Mouse (Mus musculus): ENCODE data around the gene Slc4a1. TPM values are rescaled to one million over a fixed set of nuclear protein-coding genes. Genes with fewer than 3 reads are reported as not detected.
A peak's percentile ranks its signal among the peaks of the same experiment; 100 is the strongest.

Gene Slc4a1
- total RNA-seq, 2 experiments from 2014 or later = 0.62 to 1.1 TPM

DNA sequence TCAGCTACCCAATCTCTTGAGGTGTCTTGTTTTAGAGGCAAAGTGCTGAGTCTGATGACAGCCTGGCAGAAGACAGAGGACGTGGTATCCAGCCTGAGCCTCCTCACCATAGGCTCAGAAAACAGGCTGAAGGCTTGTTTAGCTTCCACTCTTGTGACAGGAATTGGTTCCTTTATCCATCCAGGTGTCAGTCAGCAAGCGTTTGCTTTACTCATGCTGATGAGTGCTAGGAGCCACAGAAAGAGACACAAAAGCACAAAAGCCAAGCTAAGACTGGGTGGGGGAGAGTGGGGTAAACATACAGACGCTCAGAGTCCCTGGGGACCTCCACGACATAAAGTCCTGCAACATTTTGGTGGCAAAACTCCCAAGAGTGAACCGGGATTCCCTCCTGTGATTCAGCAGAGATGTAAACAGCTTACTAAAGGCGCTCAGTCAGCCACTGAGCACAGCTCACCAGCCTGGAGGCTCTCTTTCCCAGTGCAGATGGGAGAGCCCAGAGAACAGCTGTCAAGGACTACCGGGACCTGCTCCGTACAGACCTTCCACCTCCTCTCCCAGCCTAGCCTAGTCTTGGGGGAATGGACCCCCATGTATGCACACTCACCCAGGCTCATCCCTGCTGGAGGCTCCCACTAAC, 10.3 kb upstream of the Slc4a1 start:
- no peak for ATAC-seq (replicated peaks; ENCODE audit: poor library complexity)

DNA sequence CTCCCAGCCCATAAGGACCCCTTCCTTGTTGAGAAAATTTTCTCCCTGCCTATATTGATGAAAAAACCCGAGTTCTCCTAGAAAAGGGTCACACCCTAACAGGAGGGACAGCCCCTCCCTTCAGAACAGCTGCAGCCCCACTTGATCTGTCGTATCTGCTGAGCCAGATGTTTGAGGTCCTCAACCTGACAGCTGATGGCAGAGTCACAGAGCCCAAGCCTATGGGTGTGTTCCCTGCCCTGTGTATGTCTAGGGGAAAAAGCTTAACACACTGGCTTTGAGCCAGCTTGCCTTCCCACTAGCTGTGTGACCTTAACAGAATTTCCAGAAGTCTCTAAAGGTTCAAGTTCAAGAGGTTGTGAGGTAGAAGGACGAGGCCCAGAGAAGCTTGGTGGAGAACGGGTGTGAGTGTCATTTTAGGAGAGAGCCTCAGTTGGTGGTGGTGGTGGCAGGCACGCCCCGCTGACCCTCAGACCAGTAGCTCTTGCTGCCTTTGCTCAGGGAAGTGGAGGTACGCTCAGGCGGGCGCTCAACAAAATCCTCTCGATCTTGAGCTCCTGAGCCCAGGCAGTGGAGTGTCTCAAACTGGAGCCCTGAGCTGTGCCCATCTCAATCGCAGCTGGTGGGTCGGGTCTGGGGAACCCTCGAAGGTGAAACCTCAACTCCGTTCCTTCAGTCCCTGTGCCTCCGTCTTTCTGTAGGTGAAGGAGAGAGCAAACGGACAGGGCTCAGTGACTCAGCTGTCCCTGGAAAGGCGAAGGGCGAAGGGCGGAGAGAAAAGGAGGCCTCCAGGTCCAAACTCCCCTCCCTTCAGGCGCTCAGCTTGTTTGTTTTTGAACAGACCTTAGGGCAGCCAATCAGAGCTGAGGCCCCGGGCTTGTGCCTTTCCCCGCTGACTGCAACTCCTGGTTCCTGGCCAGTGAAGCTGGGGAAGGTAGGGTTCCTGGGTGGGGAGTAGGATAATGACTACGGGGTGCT, 9.5 kb upstream of the Slc4a1 start:
- peak; percentile 99 for ATAC-seq (replicated peaks; ENCODE audit: poor library complexity)

- no peak for ATAC-seq (replicated peaks; ENCODE audit: poor library complexity)
Observed at GRCm38 (mm10) chr11:102374108-102374725, 8.2 kb upstream of the Slc4a1 start.

DNA sequence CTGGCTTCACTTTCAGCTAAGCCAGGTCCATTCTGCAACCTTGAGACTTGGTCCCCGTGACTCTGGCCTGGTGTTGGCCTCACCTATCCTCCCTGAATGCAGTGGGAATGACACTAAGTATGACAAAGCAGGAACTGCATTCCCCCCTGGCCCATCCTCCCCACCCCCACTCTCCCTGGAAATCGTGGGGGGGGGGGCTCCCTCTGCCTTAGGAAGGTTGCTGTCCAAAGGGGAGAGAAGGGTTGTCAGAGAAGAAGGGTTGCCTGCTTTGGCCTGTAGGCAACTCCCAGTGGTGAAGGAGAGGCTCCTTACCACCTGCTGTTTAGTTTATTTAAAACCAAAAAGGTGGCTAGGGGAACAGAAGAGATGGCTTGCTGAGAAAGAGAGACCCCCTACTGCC, 7.6 kb upstream of the Slc4a1 start:
- ATAC-seq (replicated peaks; ENCODE audit: poor library complexity) = no peak

GRCm38 (mm10) chr11:102372936-102373335, 6.9 kb upstream of the Slc4a1 start:
- no peak for ATAC-seq (replicated peaks; ENCODE audit: poor library complexity)

- no peak for ATAC-seq (replicated peaks; ENCODE audit: poor library complexity)
Observed at GRCm38 (mm10) chr11:102371926-102372685, 6.1 kb upstream of the Slc4a1 start.

DNA sequence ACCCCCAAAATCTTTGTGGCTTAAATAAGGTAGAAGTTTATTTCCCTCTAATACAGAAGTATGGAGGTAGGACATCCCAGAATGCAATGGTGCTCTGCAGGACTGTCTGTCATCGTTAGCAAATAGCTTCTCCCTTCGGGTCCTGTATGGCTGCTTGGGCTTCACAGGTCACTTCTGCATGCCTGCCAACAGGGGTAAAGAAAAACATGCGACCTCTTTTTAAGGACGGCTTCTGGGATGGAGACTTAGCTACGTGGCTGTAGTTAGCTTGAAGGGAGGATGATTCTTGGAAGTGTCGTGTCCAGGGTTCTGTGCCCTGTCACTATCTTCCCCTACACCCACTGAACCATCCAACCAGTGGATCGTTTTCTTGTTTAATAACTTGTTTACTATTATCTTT, 4.3 kb upstream of the Slc4a1 start:
- no peak for ATAC-seq (replicated peaks; ENCODE audit: poor library complexity)

- ATAC-seq (replicated peaks; ENCODE audit: poor library complexity) = no peak
Observed at GRCm38 (mm10) chr11:102369263-102369662, 3.3 kb upstream of the Slc4a1 start.

DNA sequence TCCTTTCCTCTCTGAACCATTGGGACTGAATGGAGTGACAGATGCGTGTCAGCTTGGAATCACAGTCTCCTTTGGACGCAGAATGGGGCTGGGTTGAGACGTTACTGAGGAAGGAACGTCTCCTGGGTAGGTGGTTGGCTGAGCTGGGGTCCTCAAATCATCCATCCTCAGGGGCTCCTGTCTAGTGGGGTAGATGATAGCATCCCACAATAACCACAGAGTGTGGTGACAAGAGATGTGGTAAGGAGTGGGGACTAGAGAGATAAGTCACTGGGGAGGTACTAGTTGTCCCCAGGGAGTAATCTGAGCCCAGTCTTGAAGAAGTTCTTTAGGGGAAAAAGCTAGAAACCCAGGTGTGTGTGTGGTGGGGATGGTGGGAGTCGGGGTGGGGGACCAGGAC, 2.3 kb upstream of the Slc4a1 start:
- ATAC-seq (replicated peaks; ENCODE audit: poor library complexity) = 0 out of 2 replicates have a peak, but pooled peaks have one; percentile 18

- no peak for ATAC-seq (replicated peaks; ENCODE audit: poor library complexity)
Observed at GRCm38 (mm10) chr11:102367504-102368280, 1.7 kb upstream of the Slc4a1 start.

DNA sequence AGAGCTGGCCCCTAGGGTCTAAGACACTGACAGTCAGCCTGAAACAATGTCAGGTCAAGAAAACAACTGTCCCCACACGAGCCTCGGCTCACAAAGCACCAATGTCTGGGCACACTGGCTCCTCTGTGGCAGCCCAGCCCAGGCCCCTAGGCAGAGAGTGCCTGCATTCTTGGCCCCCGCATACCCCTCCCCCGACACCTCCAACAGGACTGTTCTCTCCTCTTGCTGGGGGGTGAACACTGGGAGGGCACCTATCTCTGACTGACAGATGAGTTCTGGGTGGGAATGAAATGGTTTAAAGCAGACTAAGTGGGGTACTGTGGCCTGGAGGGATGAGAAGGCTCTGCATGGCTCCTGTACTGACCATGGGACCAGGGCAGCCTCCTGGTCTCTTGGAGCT, 304 bp downstream of the Slc4a1 start:
- ATAC-seq (replicated peaks; ENCODE audit: poor library complexity) = no peak

- ATAC-seq (replicated peaks; ENCODE audit: poor library complexity) = no peak
Observed at GRCm38 (mm10) chr11:102364570-102365371, 1.2 kb downstream of the Slc4a1 start.

GRCm38 (mm10) chr11:102363623-102364022, 2.4 kb downstream of the Slc4a1 start:
- peak; percentile 90 for ATAC-seq (replicated peaks; ENCODE audit: poor library complexity)

DNA sequence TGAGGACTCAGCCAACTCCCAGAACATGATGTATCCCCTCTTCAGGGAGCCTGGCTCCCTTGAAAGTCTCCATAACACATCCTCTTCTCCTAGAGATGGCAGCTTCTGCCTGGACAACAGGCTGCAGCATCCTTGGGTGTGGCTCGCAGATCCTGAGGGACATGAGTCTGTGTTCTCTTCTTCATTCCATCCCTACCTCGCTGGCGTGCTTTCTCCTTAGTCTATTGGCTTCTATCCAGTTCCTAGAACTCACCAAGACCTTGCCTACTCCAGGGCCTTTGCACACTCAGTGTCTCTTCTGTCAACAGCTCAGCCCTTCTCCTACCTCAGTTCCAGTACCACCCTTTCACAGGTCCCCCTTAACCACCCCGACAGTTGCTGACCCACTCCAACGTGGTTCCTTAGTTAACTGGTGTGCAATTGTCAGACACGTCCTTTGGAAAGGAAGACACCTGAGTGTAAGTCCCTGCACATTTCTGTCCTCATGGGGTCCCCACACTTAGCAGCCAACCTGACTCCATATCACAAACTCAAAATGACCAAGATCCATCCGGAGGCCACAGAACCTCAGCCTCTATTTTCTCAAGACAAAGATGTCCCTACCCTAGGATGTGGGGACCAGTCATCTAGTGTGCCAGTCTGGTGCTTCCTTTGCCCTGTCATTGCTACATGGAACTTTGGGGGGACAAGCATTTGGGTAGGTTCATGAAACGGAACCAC, 4.1 kb downstream of the Slc4a1 start:
- ATAC-seq (replicated peaks; ENCODE audit: poor library complexity) = no peak

DNA sequence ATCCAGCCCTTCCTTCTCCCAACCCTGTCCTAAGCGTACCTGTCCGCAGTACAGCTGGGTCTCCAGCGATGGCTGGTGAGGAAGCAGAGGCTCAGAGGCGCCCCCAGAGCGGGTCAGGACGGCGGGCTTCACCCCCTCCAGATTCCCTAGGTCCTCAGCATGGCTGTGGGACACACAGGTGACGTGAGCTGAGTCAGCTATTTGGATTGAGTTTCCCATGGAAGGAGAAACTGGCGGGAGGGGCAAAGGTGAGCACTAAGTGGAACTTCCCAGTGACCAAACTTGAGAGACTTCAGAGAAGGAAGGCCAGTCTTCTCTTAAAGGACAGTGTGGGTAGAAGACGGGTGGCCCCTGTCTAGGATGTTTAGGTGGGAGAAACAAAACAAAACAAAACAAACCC, 7.6 kb downstream of the Slc4a1 start:
- ATAC-seq (replicated peaks; ENCODE audit: poor library complexity) = no peak

GRCm38 (mm10) chr11:102356636-102357350, 9.2 kb downstream of the Slc4a1 start:
- ATAC-seq (replicated peaks; ENCODE audit: poor library complexity) = no peak

DNA sequence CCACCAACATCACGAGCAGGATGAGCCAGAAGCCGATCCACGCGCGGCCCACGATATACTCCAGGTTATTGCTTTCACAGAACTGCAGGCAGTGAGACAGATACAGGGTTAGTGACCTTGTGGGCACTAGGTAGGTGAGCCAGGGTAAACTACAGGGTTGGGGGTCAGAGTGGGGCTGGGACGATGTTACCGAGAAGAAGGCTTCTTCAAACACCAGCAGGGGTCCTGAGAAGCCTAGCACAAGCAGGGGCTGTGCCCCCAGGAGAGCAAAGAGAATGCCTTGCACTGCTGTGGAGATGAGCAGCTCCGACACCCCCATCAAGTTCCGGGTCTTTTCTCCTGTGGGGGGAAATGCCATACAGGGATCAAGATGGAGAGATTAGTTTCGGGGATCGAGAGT, 9.8 kb downstream of the Slc4a1 start:
- no peak for ATAC-seq (replicated peaks; ENCODE audit: poor library complexity)

DNA sequence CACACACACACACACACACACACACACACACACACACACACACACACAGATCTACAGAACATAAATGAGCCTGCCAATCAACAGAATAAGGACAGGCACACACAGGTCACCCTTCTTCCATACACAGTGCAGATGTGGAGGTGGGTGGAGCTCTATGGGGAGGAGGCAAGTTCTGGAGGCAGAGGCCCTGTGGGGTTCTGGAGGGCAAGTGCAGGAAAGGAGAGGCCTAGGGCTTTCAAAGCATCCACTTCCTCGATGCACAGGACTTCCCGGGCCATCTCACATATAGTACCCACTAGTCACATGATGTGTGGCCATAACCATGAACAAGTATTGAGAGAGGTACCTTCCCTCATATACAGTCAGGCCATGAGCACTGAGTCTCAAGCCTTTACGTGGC, 10.5 kb downstream of the Slc4a1 start:
- ATAC-seq (replicated peaks; ENCODE audit: poor library complexity) = no peak

All from megakaryocyte progenitor cell, adult 5-6 weeks (primary cell).